Mouse (Mus musculus) intestine, postnatal 0 days (tissue): ENCODE data around the gene C130074G19Rik. TPM values are rescaled to one million over a fixed set of nuclear protein-coding genes. Genes with fewer than 3 reads are reported as not detected.

Experiments used
- ATAC-seq: fragments of 200-750 bp; cut with Nextera tagmentation; 2 replicates; pipeline ENCODE4 v1.8.0; 2017; ENCODE audit warnings: mild to moderate bottlenecking, moderate TSS enrichment, moderate library complexity
- H3K27ac ChIP-seq: fragments of 300-500 bp; sonication (generic); 2 replicates; pipeline ENCODE4 v1.5.1; 2014; ENCODE audit warnings: mild to moderate bottlenecking, low read depth, low read length, moderate library complexity
- H3K27me3 ChIP-seq: fragments of 300-500 bp; sonication (generic); replicated peaks from 2 replicates; pipeline ENCODE4 v1.6.1; 2014; ENCODE audit warnings: low read length, mixed read lengths; ENCODE audit not compliant: control insufficient read depth, insufficient read depth
- H3K36me3 ChIP-seq: fragments of 300-500 bp; sonication (generic); 2 replicates; pipeline ENCODE4 v1.6.1; 2014; ENCODE audit warnings: mild to moderate bottlenecking, moderate library complexity; ENCODE audit not compliant: control insufficient read depth, insufficient read depth
- H3K4me1 ChIP-seq: fragments of 300-500 bp; sonication (generic); replicated peaks from 2 replicates; pipeline ENCODE4 v1.6.1; 2014; ENCODE audit warnings: antibody characterized with exemption, low read length, mixed read lengths; ENCODE audit not compliant: control insufficient read depth, insufficient read depth
- H3K4me2 ChIP-seq: fragments of 300-500 bp; sonication (generic); replicated peaks from 2 replicates; pipeline ENCODE4 v1.6.1; 2014; ENCODE audit warnings: low read depth, mild to moderate bottlenecking, moderate library complexity
- H3K4me3 ChIP-seq: fragments of 300-500 bp; sonication (generic); 2 replicates; pipeline ENCODE4 v1.5.1; 2014; ENCODE audit warnings: low read depth, low read length
- H3K9ac ChIP-seq: fragments of 300-500 bp; sonication (generic); 2 replicates; pipeline ENCODE4 v1.6.1; 2014; ENCODE audit warnings: mild to moderate bottlenecking, low read depth, low read length
- H3K9me3 ChIP-seq: fragments of 300-500 bp; sonication (generic); 2 replicates; pipeline ENCODE4 v1.6.1; 2016; ENCODE audit warnings: mixed run types; ENCODE audit not compliant: control insufficient read depth
- CTCF ChIP-seq: sonication (generic); IDR thresholded peaks from 2 replicates; pipeline ENCODE4 v1.5.1; 2016; ENCODE audit warnings: low read depth, mild to moderate bottlenecking, control low read depth, antibody characterized with exemption, moderate library complexity
- WGBS: fragments of 180-500 bp; shearing (Covaris S2); extraction: QIAGEN DNeasy Blood & Tissue Kit; methylation state at CpG from one replicate; pipeline ENCODE4 v1.1.7; 2014; 5-methylcytosine and 5-hydroxymethylcytosine counted together
- microRNA counts: library from miRNA; unstranded; fragments of <30 nt; microRNA quantifications from one replicate; lab custom pipeline; 2016
- microRNA-seq: library from miRNA; unstranded; fragments of <30 nt; microRNA quantifications from one replicate; pipeline ENCODE4, GENCODE M21; 2016
- polyA plus RNA-seq: library from polyadenylated mRNA; unstranded; fragments of >200 nt; fragmentation: Nextera tagmentation; extraction: Ambion mirVana; gene quantifications from 2 replicates; pipeline ENCODE4 v1.2.1, GENCODE M21; 2015

Gene C130074G19Rik
- polyA plus RNA-seq, 1 experiment from 2014 or later, result 6.3 TPM

- Histone ChIP-seq H3K27me3 (no peaks in the 10 kb centered on the region), H3K9ac (0 out of 2 replicates have a peak overlapping the region, but pooled peaks have one; percentile 31), H3K4me3 (peak overlapping the region; percentile 28), H3K4me2 (peak overlapping the region; percentile 56), H3K36me3 (peaks cover 23% of the 10 kb centered on the region), H3K4me1 (0 out of 2 replicates have a peak, but pooled peaks cover 5% of the 10 kb centered on the region), H3K9me3 (no peaks in the 10 kb centered on the region), H3K27ac (peak overlapping the region; percentile 82)
- TF ChIP-seq CTCF, result peak; percentile 24; the same call in 1 of the 2 replicates
- peak; percentile 79 for ATAC-seq
- WGBS, result 21% methylated on average over 23 of the region's 23 CpGs
Measured at GRCm38 (mm10) chr1:184827175-184827701, 55.8 kb downstream of the C130074G19Rik start.

- peak overlapping the region; percentile 6; the same call in 1 of the 2 replicates for H3K4me2 ChIP-seq
- 33% methylated on average over 11 of the region's 11 CpGs for WGBS
- ATAC-seq, result no peak
- no peak overlapping the region for H3K4me3 ChIP-seq
- H3K36me3 ChIP-seq, result peaks cover 15% of the 10 kb centered on the region
- no peaks in the 10 kb centered on the region for H3K27me3 ChIP-seq
- H3K9me3 ChIP-seq, result no peaks in the 10 kb centered on the region
- no peak overlapping the region for H3K9ac ChIP-seq
- 0 out of 2 replicates have a peak, but pooled peaks cover 3% of the 10 kb centered on the region for H3K4me1 ChIP-seq
- peak; percentile 74 for TF ChIP-seq CTCF
- H3K27ac ChIP-seq, result no peak overlapping the region
Measured at GRCm38 (mm10) chr1:184825093-184825492, 57.9 kb downstream of the C130074G19Rik start.

GRCm38 (mm10) chr1:184824439-184824851 lies 58.6 kb downstream of the C130074G19Rik start:
- WGBS, result 5% methylated on average over 12 of the region's 12 CpGs
- Histone ChIP-seq H3K36me3 (peaks cover 19% of the 10 kb centered on the region), H3K4me2 (peak overlapping the region; percentile 6; the same call in 1 of the 2 replicates), H3K9me3 (no peaks in the 10 kb centered on the region), H3K4me3 (no peak overlapping the region), H3K27me3 (no peaks in the 10 kb centered on the region), H3K9ac (no peak overlapping the region), H3K4me1 (0 out of 2 replicates have a peak, but pooled peaks cover 3% of the 10 kb centered on the region), H3K27ac (no peak overlapping the region)
- ATAC-seq, result peak; percentile 77
- peak; percentile 99 for TF ChIP-seq CTCF

- Histone ChIP-seq H3K9ac (no peak overlapping the region), H3K9me3 (no peaks in the 10 kb centered on the region), H3K4me2 (no peak overlapping the region), H3K27me3 (no peaks in the 10 kb centered on the region), H3K27ac (no peak overlapping the region), H3K4me3 (no peak overlapping the region), H3K36me3 (peaks cover 36% of the 10 kb centered on the region), H3K4me1 (0 out of 2 replicates have a peak, but pooled peaks cover 3% of the 10 kb centered on the region)
- TF ChIP-seq CTCF, result no peak
- ATAC-seq, result no peak
- 42% methylated on average over 11 of the region's 11 CpGs for WGBS
Measured at GRCm38 (mm10) chr1:184822678-184823077, 60.3 kb downstream of the C130074G19Rik start.

MicroRNAs within 50 kb of the gene (microRNA counts, 519-probe panel; counts per million panel counts)
- 4,575 counts per million, percentile 73 among the panel's probes with 10 or more counts for microRNA mmu-miR-1981 (lab: Ali Mortazavi, UCI)

Small RNA genes lying within 50 kb of the gene (microRNA-seq; reads per million reads assigned to microRNA genes)
- 218 reads per million, percentile 58 among the genes with 10 or more reads in this experiment for gene Mir1981

Other genes starting within 250 kb of the C130074G19Rik start
- 20.2 and 22.7 TPM in 2 replicates for gene Hlx, start 150.6 kb downstream of the C130074G19Rik start, polyA plus RNA-seq
- 1.5 and 1.6 TPM in 2 replicates for gene Marc1, start 71.9 kb downstream of the C130074G19Rik start, polyA plus RNA-seq
- gene Marc2, start 36.8 kb downstream of the C130074G19Rik start, polyA plus RNA-seq, result 555 and 620 TPM in 2 replicates
- gene Mark1, start 116.4 kb upstream of the C130074G19Rik start, polyA plus RNA-seq, result 1.6 TPM in 2 replicates